Mouse (Mus musculus): ENCODE data around the gene Rbbp5. TPM values are rescaled to one million over a fixed set of nuclear protein-coding genes. Genes with fewer than 3 reads are reported as not detected.

Gene Rbbp5
- polyA plus RNA-seq, 1 experiment from 2014 or later: 13.8 TPM

DNA sequence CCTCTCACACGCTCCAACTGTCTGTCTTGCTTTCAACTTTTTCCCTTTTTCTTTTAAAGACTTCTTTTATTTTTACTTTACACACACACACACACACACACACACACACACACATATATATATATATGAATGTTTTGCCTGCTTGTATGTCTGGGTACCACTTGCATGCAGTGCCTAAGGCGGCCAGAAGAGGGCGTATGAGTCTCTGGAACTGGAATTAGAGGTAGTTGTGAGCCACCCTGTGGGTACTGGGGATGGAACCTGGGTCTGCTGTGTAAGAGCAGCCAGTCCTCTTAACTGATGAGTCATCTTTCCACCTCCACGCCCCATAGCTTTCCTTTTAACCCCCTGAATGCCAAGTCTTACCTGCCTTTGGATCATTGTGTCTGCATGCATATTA is 46.8 kb downstream of the Rbbp5 start:
- Histone ChIP-seq H3K4me1 (replicated peaks; ENCODE audit: control insufficient read depth, insufficient read depth) (no peaks in the 10 kb centered on the region), H3K4me3 (ENCODE audit: low read depth, low read length) (no peak overlapping the region), H3K9ac (ENCODE audit: low read length) (no peak overlapping the region), H3K9me3 (ENCODE audit: control insufficient read depth, low read length) (no peaks in the 10 kb centered on the region), H3K4me2 (replicated peaks; ENCODE audit: low read depth) (no peak overlapping the region), H3K36me3 (ENCODE audit: control insufficient read depth, insufficient read depth, low read length) (no peaks in the 10 kb centered on the region), H3K27ac (replicated peaks) (no peak overlapping the region), H3K27me3 (ENCODE audit: control insufficient read depth, insufficient read depth, low read length) (no peaks in the 10 kb centered on the region)
- ATAC-seq (ENCODE audit: low FRiP score, low TSS enrichment): no peak
- WGBS: 20% methylated on average over 4 of the region's 4 CpGs
- TF ChIP-seq CTCF (IDR thresholded peaks at IDR 0.05; ENCODE audit: low read depth): peak; percentile 65
- TF ChIP-seq EP300 (optimal IDR thresholded peaks at IDR 0.05): no peak
- peak; percentile 44 for DNase-seq (ENCODE audit: low spot score)

- DNase-seq (ENCODE audit: low spot score): peak; percentile 70
- no peak for ATAC-seq (ENCODE audit: low FRiP score, low TSS enrichment)
- TF ChIP-seq EP300 (optimal IDR thresholded peaks at IDR 0.05) (no peak), CTCF (IDR thresholded peaks at IDR 0.05; ENCODE audit: low read depth) (peak; percentile 94)
- Histone ChIP-seq H3K36me3 (ENCODE audit: control insufficient read depth, insufficient read depth, low read length) (no peaks in the 10 kb centered on the region), H3K9ac (ENCODE audit: low read length) (no peak overlapping the region), H3K4me2 (replicated peaks; ENCODE audit: low read depth) (no peak overlapping the region), H3K4me3 (ENCODE audit: low read depth, low read length) (no peak overlapping the region), H3K4me1 (replicated peaks; ENCODE audit: control insufficient read depth, insufficient read depth) (no peaks in the 10 kb centered on the region), H3K27ac (replicated peaks) (no peak overlapping the region), H3K27me3 (ENCODE audit: control insufficient read depth, insufficient read depth, low read length) (no peaks in the 10 kb centered on the region), H3K9me3 (ENCODE audit: control insufficient read depth, low read length) (no peaks in the 10 kb centered on the region)
- WGBS: 2% methylated on average over 10 of the region's 10 CpGs
Measured at GRCm38 (mm10) chr1:132525832-132526231, 48.7 kb downstream of the Rbbp5 start.

- Histone ChIP-seq H3K4me2 (replicated peaks; ENCODE audit: low read depth) (no peak overlapping the region), H3K27me3 (ENCODE audit: control insufficient read depth, insufficient read depth, low read length) (no peaks in the 10 kb centered on the region), H3K4me1 (replicated peaks; ENCODE audit: control insufficient read depth, insufficient read depth) (no peaks in the 10 kb centered on the region), H3K9me3 (ENCODE audit: control insufficient read depth, low read length) (no peaks in the 10 kb centered on the region), H3K36me3 (ENCODE audit: control insufficient read depth, insufficient read depth, low read length) (no peaks in the 10 kb centered on the region), H3K4me3 (ENCODE audit: low read depth, low read length) (no peak overlapping the region), H3K27ac (replicated peaks) (no peak overlapping the region), H3K9ac (ENCODE audit: low read length) (no peak overlapping the region)
- TF ChIP-seq CTCF (IDR thresholded peaks at IDR 0.05; ENCODE audit: low read depth) (no peak), EP300 (optimal IDR thresholded peaks at IDR 0.05) (no peak)
- DNase-seq (ENCODE audit: low spot score) (no peak), ATAC-seq (ENCODE audit: low FRiP score, low TSS enrichment) (no peak)
- WGBS: 90% methylated on average over 13 of the region's 13 CpGs
Measured at GRCm38 (mm10) chr1:132528071-132528470, 50.9 kb downstream of the Rbbp5 start.

DNA sequence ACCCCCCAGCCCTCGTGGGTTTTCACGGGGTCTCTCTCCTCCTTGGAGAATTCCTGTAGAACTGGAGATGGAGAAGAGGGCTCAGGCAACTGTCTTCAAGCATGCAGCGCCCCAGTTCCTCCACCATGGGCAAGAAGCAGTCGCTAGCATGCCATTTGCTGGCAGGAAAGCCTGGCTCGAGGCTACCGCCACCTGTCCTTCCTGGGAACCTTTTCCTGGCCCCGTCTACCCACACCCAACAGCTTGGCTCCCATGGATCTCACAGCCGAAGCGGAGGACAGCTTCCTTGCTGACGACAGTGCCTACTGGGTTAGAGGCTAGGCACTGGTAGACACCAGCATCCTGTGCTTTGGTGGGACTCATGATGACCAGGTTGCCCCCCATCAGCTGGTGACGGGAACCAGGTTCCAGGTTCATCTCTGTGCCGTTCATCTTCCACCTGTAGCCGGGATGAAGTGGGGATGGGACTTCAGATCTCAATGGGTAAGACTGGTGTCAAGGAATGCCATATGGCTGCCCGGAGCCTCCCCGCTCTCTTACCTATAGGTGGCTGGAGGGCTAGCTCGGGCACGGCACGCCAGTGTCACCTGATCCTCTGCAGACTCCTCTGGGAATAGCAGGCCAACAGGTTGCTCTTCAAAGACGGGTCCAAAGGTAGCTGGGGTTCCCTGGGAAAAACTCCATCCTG is 51.6 kb downstream of the Rbbp5 start:
- Histone ChIP-seq H3K36me3 (ENCODE audit: control insufficient read depth, insufficient read depth, low read length) (no peaks in the 10 kb centered on the region), H3K4me1 (replicated peaks; ENCODE audit: control insufficient read depth, insufficient read depth) (no peaks in the 10 kb centered on the region), H3K4me3 (ENCODE audit: low read depth, low read length) (no peak overlapping the region), H3K9me3 (ENCODE audit: control insufficient read depth, low read length) (no peaks in the 10 kb centered on the region), H3K27me3 (ENCODE audit: control insufficient read depth, insufficient read depth, low read length) (no peaks in the 10 kb centered on the region), H3K27ac (replicated peaks) (no peak overlapping the region), H3K9ac (ENCODE audit: low read length) (no peak overlapping the region), H3K4me2 (replicated peaks; ENCODE audit: low read depth) (no peak overlapping the region)
- ATAC-seq (ENCODE audit: low FRiP score, low TSS enrichment) (no peak), DNase-seq (ENCODE audit: low spot score) (no peak)
- TF ChIP-seq EP300 (optimal IDR thresholded peaks at IDR 0.05) (no peak), CTCF (IDR thresholded peaks at IDR 0.05; ENCODE audit: low read depth) (no peak)
- WGBS: 90% methylated on average over 19 of the region's 19 CpGs

GRCm38 (mm10) chr1:132530631-132531191 is 53.5 kb downstream of the Rbbp5 start:
- H3K27ac ChIP-seq (replicated peaks): no peak overlapping the region
- no peaks in the 10 kb centered on the region for H3K9me3 ChIP-seq (ENCODE audit: control insufficient read depth, low read length)
- DNase-seq (ENCODE audit: low spot score) (no peak), ATAC-seq (ENCODE audit: low FRiP score, low TSS enrichment) (no peak)
- no peaks in the 10 kb centered on the region for H3K27me3 ChIP-seq (ENCODE audit: control insufficient read depth, insufficient read depth, low read length)
- no peaks in the 10 kb centered on the region for H3K4me1 ChIP-seq (replicated peaks; ENCODE audit: control insufficient read depth, insufficient read depth)
- H3K4me3 ChIP-seq (ENCODE audit: low read depth, low read length): no peak overlapping the region
- no peaks in the 10 kb centered on the region for H3K36me3 ChIP-seq (ENCODE audit: control insufficient read depth, insufficient read depth, low read length)
- no peak overlapping the region for H3K9ac ChIP-seq (ENCODE audit: low read length)
- TF ChIP-seq EP300 (optimal IDR thresholded peaks at IDR 0.05) (no peak), CTCF (IDR thresholded peaks at IDR 0.05; ENCODE audit: low read depth) (no peak)
- no peak overlapping the region for H3K4me2 ChIP-seq (replicated peaks; ENCODE audit: low read depth)
- WGBS: 17% methylated on average over 5 of the region's 5 CpGs

DNA sequence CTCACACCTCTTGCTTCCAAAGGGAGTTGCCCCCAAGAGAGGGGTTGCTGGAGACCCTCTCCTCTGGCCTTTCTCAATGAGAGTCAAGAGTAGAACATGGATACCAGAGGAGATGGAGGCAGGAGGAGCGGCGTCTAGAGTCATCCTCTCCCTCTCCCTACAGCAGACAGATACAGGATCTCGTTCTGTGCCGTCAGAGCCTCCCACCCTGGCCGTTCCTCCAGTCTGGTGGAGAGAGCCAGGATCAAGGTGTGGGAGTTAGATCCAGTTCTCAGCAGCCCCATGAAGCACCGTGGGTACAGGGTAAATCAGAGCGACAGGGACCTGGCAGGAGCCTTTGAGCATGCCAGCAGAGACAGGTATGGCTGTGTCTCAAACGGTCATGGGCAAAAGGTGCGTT is 55.4 kb downstream of the Rbbp5 start:
- Histone ChIP-seq H3K27ac (replicated peaks) (no peak overlapping the region), H3K4me2 (replicated peaks; ENCODE audit: low read depth) (no peak overlapping the region), H3K9ac (ENCODE audit: low read length) (no peak overlapping the region), H3K9me3 (ENCODE audit: control insufficient read depth, low read length) (no peaks in the 10 kb centered on the region), H3K36me3 (ENCODE audit: control insufficient read depth, insufficient read depth, low read length) (no peaks in the 10 kb centered on the region), H3K27me3 (ENCODE audit: control insufficient read depth, insufficient read depth, low read length) (no peaks in the 10 kb centered on the region), H3K4me1 (replicated peaks; ENCODE audit: control insufficient read depth, insufficient read depth) (no peaks in the 10 kb centered on the region), H3K4me3 (ENCODE audit: low read depth, low read length) (no peak overlapping the region)
- DNase-seq (ENCODE audit: low spot score) (no peak), ATAC-seq (ENCODE audit: low FRiP score, low TSS enrichment) (no peak)
- 60% methylated on average over 9 of the region's 9 CpGs for WGBS
- TF ChIP-seq CTCF (IDR thresholded peaks at IDR 0.05; ENCODE audit: low read depth) (no peak), EP300 (optimal IDR thresholded peaks at IDR 0.05) (no peak)
